Mouse (Mus musculus): ENCODE data around the gene Top3a. TPM values are rescaled to one million over a fixed set of nuclear protein-coding genes. Genes with fewer than 3 reads are reported as not detected.
"Not testable (repeated sequence)": the region's sequence is repeated elsewhere in the genome, so short reads cannot be mapped to it uniquely, and the experiment has no call there.

The Top3a gene
- total RNA-seq (2015; ENCODE audit: low replicate concordance) (8.4 and 10.8 TPM in 2 replicates), total RNA-seq (2017; ENCODE audit: low replicate concordance) (8.5 and 15.1 TPM in 2 replicates)

DNA sequence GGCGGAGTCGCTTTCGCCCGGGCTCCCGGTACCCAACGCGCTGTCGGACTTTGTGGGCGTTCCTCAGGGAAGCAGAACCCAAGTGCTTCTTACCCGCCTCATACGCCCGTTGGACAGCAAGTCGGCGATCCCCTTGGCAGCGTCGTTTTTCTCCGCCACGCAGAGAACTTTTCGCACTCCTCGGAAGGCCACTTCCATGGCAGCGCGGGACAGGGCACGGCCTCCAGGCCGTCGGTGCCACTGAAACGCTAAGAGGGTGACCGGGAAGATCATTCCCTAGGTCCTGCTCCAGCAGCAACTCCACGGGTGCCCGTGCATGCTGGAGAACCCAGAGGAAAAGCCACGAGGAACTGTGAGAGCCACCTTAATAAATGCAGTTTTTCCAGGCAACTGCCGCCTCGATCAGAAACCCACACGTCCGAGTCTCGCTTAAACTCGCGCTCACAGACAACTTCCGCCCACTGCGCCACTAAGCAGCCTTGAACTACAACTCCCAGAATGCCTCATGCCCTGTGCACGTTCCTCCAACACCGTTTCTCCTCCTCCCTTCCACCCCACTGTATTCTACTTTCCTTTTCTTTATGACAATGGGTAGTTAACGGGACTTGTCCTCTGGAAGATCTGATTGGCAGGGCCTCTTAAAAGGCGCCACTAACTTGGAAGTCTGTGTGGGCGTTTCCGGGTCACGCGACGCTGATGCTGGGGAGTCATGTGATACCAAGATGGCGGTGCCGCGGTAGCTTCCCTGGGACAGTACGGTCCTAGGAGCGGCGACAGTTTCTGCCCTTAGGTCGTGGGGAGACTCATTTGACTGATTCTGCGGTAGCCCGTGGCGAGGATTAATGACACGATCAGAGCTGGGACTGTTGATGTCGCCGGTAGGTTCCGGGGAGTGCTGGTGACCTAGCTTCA is at the start of gene Top3a, which contains the start of gene Smcr8:
Gene Top3a (minus strand): TSS at position 537 of the 912 bp plus-strand sequence.
Gene Smcr8 (plus strand): TSS at position 696 of the 912 bp plus-strand sequence.
- ATAC-seq (replicated peaks; ENCODE audit: low FRiP score, poor library complexity, severe bottlenecking), result peak; percentile 88

- no peak for ATAC-seq (replicated peaks; ENCODE audit: low FRiP score, poor library complexity, severe bottlenecking)
These were observed 49.5 kb upstream of the Top3a start for GRCm38 (mm10) chr11:60826700-60827099.

DNA sequence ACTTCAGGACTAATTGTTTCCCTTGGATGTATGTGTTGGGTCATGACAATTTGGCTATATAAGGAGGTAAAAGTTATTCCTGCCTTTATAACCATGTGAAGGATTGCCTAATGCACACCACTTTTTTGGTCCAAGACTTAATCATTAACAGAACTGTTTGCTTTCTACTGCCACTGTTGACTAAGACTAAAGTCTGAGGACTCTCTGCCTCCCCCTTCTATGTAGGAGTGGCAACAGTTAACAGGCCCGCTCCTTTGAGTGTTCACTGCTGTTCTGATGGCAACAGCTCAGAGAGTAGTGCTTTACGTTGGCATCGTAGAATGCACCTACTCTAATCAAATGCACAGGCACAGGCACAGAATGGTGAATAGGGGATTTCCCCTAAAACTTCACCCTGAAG is 48.0 kb upstream of the Top3a start:
- no peak for ATAC-seq (replicated peaks; ENCODE audit: low FRiP score, poor library complexity, severe bottlenecking)

- ATAC-seq (replicated peaks; ENCODE audit: low FRiP score, poor library complexity, severe bottlenecking), result no peak
These were observed 46.6 kb upstream of the Top3a start for GRCm38 (mm10) chr11:60823771-60824170.

- ATAC-seq (replicated peaks; ENCODE audit: low FRiP score, poor library complexity, severe bottlenecking), result no peak
These were observed 39.2 kb upstream of the Top3a start for GRCm38 (mm10) chr11:60816398-60816797.

- ATAC-seq (replicated peaks; ENCODE audit: low FRiP score, poor library complexity, severe bottlenecking), result not testable (repeated sequence)
These were observed 34.5 kb upstream of the Top3a start, which contains the start of gene Shmt1 for GRCm38 (mm10) chr11:60811618-60812017. Gene Shmt1 (minus strand): TSS chr11:60811718.

DNA sequence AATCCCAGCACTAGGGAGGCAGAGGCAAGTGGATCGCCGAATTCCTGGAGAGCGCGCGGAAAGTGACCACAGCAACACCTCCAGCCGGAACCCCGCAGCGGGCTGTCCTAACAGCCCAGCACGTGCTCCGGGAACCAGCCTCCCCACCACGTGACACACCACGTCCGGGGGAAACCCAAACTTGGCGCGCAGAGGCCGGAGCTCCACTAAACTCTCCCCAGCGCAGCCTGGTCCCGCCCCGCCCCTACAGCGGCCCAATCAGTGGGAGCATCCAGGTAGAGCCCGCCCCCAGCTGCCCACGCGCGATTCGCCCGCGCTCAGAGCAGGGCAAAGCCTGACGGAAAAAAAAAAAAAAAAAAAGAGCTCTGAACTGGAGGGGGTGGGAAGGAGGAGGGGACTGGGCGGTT is 33.9 kb upstream of the Top3a start:
- peak; percentile 96 for ATAC-seq (replicated peaks; ENCODE audit: low FRiP score, poor library complexity, severe bottlenecking)

DNA sequence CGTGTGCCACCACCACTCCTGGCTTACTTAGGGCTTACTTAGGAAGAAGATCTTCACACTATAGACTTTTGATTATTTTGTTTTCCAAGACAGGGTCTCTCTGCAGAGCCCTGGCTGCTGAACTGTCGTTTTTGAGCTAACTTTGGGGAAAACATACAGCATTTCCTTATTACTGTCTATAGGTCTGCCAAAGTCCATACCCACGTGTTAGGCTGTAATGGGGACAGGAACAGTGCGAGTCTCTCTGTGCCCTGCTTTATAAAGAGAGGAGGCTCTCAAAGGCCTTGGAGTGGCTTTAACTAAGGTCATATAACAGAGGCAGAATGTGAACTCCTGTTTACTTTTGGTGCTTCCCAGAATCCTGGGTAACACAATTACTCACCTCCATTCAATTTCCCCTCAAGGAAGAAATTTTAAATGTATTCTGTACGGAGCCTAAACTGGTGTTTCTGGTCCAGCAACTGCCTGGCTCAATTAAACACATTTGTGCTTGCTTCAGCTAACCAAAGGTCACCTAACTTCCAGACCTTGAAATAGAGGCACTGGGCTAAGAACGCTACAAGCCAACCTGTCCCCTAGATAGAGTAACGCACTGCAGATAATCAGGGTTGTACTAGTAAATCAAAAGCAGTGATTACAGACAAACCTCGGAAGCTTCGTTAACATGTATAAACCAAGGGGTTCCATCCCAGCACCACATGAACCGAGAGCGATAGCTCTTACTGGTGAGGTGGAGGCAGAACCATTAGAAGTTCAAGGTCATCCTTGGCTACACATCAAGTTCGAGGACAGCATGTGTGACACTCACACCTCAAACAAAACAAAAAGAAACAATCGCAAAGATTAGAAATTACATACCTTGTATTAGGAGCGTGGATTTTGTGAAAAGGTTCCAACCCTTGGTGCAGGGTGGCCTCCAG is 33.1 kb upstream of the Top3a start:
- no peak for ATAC-seq (replicated peaks; ENCODE audit: low FRiP score, poor library complexity, severe bottlenecking)

- no peak for ATAC-seq (replicated peaks; ENCODE audit: low FRiP score, poor library complexity, severe bottlenecking)
These were observed 32.4 kb upstream of the Top3a start for GRCm38 (mm10) chr11:60809546-60809945.

DNA sequence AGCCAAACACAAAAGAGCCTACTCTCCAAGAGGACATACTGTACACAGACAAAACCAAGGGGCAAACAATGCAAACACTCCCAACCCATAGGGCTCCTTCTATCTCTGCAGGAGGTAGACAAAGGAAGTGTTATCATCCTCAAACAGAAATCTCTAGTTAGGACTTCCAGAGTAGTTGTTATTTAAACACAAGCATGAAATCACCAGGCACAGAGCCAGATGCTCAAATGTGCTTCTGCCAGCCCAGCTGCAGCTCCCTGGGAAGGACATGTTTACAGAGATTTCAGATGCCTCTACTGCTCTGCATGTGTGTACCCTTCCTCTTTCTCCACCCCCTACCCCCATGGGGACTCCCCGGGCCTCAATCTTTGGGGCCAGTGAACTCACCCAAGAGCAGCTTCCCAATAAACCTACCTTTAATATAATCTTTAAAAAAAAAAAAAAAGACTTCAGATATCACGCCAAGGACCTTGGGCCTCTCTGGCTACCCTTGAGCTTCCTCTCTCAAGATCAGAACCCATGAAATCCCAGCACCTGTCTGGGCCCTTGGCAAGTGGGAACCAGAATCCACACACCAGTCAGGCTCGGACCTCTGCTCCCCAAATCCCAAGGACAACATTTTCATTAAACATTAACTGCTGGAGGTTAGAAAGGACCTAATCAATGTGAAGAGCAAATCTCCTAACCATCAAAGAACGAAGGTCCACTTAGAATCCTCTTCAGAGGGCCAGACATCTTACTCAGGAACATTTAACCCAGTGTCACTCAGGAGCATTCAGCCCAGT is 31.3 kb upstream of the Top3a start:
- ATAC-seq (replicated peaks; ENCODE audit: low FRiP score, poor library complexity, severe bottlenecking), result no peak

- no peak for ATAC-seq (replicated peaks; ENCODE audit: low FRiP score, poor library complexity, severe bottlenecking)
These were observed 23.7 kb upstream of the Top3a start for GRCm38 (mm10) chr11:60800892-60801291.

DNA sequence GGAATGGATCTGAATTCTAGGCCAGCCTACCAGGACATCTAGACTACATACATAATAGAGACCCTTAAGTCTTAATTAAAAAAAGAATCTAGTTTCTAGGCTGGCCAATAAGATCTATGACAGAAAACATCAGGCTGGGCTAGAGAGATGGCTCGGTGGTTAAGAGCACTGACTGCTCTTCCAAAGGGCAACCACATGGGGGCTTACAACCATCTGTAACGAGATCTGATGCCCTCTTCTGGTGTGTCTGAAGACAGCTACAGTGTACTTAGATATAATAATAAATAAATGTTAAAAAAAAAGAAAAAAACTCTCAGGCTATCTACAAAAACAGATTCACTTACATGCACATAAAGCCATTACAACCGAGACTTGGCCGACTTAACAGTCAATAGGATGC is 22.8 kb upstream of the Top3a start:
- no peak for ATAC-seq (replicated peaks; ENCODE audit: low FRiP score, poor library complexity, severe bottlenecking)

DNA sequence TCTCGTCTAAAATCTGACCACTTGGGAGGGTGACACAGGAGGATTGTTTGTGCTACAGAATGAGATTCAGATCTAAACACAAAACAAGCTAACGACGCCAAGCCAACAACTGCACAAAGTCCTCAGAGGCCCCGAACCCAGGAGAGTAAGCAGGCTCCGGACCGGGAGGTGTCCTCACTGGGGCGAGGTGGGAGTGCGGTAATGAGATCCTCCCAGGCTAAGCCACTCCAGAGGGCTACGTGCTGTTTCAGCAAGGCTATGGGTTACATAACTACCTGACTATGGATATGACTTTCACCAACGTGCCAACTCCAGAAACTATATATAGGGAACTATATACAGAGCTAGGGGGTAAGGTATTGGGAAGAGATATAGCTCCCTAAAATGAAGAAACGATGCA is 19.2 kb upstream of the Top3a start:
- ATAC-seq (replicated peaks; ENCODE audit: low FRiP score, poor library complexity, severe bottlenecking), result no peak

DNA sequence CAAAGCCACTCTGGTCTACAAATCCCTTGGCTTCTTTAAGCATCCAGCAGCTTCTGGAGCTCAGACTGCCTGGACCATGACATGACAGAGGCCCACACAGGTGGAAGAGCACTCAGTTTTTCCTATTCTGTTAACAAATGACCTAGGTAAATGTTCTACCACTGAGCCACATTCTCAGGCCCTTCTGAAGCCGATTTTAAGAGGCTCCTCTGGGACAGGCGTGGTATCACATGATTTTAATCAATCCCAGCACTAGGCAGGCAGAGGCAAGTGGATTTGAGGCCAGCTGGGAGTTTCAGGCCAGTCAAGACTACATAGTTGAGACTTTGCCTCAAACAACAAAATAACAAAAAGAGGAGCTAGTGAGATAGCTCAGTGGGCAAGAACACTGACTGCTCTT is 13.3 kb upstream of the Top3a start:
- no peak for ATAC-seq (replicated peaks; ENCODE audit: low FRiP score, poor library complexity, severe bottlenecking)

- ATAC-seq (replicated peaks; ENCODE audit: low FRiP score, poor library complexity, severe bottlenecking), result no peak
These were observed 10.4 kb upstream of the Top3a start for GRCm38 (mm10) chr11:60787595-60787994.

GRCm38 (mm10) chr11:60784179-60784922 is 7.2 kb upstream of the Top3a start:
- ATAC-seq (replicated peaks; ENCODE audit: low FRiP score, poor library complexity, severe bottlenecking), result no peak

- no peak for ATAC-seq (replicated peaks; ENCODE audit: low FRiP score, poor library complexity, severe bottlenecking)
These were observed 2.6 kb upstream of the Top3a start for GRCm38 (mm10) chr11:60779673-60780189.

- ATAC-seq (replicated peaks; ENCODE audit: low FRiP score, poor library complexity, severe bottlenecking), result no peak
These were observed 721 bp upstream of the Top3a start for GRCm38 (mm10) chr11:60777801-60778370.

Data from erythroid progenitor cell, adult 5-6 weeks (primary cell).